Mouse (Mus musculus) yolk sac, embryonic 10.5 days (tissue): ENCODE measurements at regions not wholly inside any gene's neighbourhood (a gene's known extent, or its start where the extent isn't known, plus 50 kb on each side); places are given as distances from the start of the nearest gene placed in this dataset.

Experiments used
- DNase-seq: peaks from one replicate; pipeline ENCODE4 v3.0.0-alpha.2; 2017; ENCODE audit warnings: low spot score

DNA sequence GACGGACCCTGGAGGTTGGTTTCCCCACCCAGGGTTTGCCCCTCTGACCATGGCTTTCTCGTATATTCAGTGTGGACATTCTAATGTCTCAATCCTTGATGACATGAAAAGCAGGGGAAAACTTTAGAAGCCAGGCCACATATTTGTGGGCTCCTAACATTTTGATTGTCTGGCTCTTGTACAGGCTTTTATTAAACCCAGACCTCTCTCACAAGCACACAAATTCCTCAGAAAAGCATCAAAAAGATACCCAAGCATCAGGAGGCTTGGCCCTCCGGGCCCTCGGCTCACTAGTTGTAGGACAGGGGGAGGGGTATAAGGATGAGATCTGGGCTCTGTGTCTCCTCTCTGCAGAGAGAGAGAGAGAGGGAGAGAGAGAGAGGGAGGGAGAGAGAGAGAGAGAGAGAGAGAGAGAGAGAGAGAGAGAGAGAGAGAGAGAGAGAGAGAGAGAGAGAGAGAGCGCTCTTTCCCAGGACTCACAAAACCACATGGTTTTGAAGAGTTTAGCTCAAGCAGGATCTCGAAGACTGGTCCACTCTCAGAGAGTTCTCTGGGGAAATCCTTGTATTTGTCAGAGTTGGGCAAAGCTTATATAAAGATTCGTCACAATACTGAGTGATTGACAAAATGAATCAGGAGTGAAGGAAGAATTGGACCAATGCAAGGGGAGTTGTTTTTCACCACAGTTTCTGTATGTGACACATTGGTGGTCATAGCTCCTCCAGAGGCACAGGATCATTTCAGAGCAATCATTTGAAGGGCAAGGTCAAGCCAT is 167.2 kb upstream of the Cxcl12 start:
- no peak for DNase-seq

- no peak for DNase-seq
Observed at GRCm38 (mm10) chr6:117012621-117013020, 155.7 kb upstream of the Cxcl12 start.

GRCm38 (mm10) chr6:117015461-117015860 is 152.9 kb upstream of the Cxcl12 start:
- DNase-seq, result no peak

DNA sequence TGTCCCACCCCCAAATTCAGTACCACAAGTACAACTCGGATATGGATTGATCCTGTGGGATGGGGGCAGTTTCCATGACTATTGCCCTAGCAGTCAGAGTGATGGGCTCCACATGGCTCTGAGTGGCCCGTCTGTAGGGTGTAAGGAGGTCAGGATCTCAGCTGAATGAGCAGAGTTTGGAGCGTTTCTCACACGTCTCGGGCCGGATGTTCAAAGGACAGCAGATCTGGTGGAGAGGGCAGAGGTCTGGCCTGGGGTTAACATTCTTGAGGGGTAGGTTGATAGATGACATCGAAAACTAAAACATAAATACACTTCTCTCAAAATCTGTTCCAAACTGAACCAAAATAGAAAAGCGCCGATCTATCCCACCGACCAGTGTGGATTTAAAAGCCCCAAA is 146.5 kb upstream of the Cxcl12 start:
- peak; percentile 35 for DNase-seq

DNA sequence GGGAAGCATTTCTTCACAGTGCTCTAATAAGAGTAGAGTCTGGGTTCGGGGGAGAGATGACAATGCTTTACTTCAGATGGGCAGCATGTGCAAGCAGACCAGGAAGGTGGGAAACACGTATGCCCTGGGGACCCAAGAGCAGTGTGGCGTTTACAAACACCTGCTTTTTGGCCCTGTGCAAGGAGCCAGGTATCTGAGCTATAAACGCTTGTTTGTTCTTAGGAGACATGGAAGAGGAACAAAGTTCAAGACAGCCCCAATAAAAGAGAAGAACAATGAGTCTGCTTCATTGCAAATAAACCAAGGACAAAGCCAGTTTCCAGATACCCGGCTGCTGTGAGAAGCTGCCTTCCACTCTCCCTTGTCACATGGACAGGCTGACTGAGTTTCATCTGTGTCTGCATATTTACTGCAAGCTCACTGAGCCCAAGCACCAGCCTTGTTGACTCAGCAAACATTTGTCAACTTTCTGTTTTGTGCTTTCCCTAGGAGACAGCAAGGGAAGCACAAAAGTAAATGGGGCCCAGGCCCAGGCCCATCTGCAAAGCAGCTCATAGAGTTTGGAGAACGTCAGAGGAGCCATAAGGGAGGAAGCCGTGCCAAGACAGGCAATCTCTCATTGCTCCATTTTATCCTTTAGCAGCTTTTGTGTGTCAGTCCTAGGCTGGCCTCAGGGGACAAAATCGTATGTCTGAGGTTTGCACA is 136.1 kb upstream of the Cxcl12 start:
- DNase-seq, result no peak

DNA sequence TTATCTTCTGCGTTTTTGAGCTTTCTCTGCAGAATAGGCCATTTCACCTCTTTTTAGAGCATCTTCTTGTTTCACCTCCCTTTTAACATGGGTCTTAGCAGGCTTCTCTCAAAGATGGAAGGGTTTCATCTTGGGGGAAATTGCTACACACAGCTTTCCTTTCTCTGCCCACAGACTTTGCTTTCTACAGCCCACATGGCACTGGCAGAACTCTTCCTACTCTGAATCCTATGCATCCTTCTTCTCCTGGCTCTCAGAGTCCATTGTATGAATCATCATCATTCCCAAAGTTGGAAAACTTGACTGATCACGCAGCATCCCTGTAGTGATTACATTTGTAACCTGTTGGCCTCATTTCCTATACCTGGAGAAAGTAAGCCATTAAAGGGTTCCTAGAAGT is 124.6 kb upstream of the Cxcl12 start:
- DNase-seq, result no peak

GRCm38 (mm10) chr6:117049459-117050010 is 118.8 kb upstream of the Cxcl12 start:
- DNase-seq, result no peak

- DNase-seq, result no peak
Observed at GRCm38 (mm10) chr6:117060688-117061087, 107.6 kb upstream of the Cxcl12 start.

DNA sequence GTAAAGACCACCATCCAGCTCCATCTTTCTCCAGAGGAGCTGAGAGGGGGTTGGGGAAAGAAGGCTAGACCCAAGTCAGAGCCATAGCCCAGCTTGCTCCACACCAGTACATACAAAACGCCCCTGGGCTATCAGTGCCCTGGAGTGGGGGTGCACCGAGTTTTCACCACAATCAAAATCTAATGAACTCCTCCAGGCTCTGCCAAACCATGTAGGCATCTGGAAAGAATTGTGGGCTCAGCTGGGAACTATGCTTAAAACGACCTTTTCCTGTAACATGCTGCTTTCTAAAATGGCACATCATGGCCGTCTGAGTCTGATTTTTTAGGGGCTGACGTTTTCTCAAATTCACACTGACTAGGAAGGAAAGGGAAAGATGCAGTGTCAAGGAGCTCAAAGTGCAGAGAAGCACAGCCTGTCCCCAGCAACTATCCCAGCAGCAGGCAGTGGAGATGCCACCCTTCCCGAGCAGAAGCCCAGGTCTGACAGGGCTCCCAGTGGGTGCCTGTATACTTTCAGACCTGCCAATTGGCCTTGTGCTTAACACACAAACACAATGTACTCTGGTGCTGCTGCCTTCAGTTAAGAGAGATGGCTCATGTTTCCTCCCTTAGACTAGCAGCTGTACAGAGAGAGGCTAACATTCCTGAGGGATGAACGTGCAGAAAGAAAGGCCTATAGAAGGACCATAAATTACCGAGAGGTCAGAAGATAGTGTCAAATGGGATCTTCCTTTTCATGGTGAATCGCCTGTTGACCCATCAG is 100.6 kb upstream of the Cxcl12 start:
- peak; percentile 6 for DNase-seq

GRCm38 (mm10) chr6:117071311-117071710 is 97.0 kb upstream of the Cxcl12 start:
- DNase-seq, result no peak

GRCm38 (mm10) chr6:117071857-117072256 is 96.5 kb upstream of the Cxcl12 start:
- no peak for DNase-seq

DNA sequence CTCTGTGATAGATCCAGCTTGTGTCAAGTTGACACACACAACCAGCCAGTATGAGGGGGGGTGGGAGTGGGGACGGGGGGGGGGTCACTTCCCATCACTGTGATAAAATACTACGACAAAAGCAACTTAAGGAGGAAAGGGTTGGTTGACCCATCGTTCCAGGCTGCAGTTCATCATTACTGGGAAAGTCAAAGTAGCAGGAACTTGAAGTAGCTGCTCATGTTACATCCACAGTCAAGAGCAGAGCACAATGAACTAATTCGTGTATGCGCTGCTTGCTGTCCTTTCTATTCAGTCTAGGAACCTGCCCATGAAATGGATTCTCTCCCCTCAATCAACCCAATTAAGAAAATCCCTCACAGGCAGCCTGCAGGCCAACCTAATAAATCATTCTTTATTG is 88.8 kb upstream of the Cxcl12 start:
- DNase-seq, result no peak

GRCm38 (mm10) chr6:117080973-117081372 is 87.4 kb upstream of the Cxcl12 start:
- DNase-seq, result no peak

DNA sequence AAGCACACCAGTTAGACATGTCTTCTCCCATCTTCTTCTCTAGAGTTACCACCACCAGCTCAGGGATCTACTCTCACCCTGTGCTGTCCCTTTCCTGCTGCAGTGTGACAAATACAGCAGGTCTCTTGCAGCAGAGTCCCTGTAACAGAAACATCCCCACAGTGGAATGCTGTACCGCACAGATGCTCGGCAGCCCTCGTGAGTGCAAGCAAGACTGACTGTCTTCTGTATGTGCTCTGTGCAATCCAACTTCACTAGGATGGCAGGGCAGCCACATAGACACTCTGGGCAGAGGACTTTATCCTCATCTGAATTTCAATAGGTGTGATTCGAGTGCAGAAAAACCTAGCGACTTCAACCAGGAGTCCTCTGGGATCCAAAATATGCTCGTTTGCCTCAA is 84.1 kb upstream of the Cxcl12 start:
- DNase-seq, result no peak

DNA sequence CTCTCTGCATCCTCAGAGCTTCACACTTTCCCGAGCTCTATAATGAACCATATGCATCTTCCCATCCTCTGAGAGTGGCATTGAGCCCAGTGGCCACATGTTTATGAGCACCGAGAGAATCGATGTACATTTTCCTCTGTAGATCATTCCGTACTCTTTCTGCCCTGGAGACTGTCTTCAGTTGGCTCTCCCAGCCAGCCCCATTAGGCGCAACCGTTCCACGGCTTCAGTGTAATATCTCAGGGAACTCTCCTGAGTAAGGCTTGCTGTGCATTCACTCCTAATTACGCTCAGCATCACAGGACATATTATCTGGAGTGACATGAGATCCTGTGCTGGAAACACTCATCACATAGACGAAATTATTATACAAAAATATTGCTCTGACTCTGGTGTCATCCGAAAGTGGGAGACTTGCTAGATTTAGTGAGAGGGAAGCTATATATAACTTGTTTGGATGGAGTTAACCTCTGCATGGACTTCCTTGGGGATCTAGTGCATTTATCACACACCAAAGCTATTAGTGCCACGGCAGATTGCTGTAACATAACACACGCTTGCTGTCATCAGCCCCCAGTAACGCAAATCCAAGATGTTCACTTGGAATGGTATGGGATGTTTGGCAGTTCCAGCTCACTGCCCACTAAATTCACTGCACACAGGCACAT is 83.4 kb upstream of the Cxcl12 start:
- DNase-seq, result no peak

DNA sequence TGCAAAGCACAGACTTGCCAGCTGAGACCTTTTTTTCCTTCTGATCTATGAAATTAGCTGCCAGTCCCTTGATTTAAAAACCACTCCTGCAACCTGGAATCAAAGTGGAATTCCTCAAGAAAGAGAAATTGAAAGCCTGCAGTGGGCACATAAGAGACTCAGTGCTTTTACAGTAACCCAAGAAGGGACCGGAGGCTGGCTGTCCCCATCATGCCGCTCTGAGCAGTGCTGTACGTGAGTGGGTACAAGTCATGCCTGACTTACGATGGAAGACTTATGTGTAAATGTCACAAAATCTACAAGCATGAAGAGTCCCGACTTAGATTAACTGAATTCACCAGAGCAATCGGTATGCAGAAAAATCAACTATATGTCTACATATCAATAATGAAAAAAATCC is 73.6 kb upstream of the Cxcl12 start:
- DNase-seq, result no peak

DNA sequence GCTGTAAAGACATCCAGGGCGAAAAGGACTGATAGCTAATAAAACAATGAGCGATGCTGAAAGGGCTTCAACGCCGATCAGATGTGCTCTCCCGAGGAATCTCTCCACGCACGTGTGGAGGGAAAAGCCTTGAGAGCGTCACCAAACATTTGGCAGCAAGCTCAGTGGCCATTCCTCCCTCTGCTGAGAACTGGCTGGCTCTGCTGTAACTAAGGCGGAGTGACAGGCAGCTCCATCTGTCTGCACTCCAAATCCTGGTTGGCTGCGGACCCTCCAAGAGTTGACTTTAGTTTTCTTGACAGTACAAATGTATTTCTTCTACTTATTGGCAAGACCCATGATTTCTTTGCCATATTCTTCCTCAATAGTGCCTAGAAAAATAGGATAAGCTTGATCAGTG is 68.5 kb upstream of the Cxcl12 start:
- DNase-seq, result no peak

- DNase-seq, result no peak
Observed at GRCm38 (mm10) chr6:117102693-117103092, 65.6 kb upstream of the Cxcl12 start.

GRCm38 (mm10) chr6:117104047-117104446 is 64.3 kb upstream of the Cxcl12 start:
- DNase-seq, result no peak

- DNase-seq, result no peak
Observed at GRCm38 (mm10) chr6:117104463-117104862, 63.9 kb upstream of the Cxcl12 start.

GRCm38 (mm10) chr6:117105182-117105589 is 63.1 kb upstream of the Cxcl12 start:
- DNase-seq, result no peak

DNA sequence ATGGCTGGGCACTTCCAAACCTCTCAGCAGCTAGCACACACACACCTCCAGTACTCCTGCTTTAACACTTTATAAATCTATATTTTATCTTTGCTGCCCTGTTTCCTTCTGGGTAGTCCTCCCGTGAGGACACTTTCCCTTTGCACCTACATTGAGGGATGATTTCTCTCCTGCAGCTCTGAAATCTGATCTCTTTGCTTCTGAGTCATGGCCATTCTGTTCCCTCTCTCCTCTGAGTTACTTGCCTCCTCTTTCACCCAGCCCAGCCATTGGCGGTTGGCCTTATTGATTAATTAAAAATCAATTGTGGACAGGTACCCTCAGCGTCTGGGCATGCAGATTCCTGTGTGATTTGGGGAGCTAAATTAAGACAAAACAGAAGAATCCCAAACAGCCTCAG is 58.0 kb upstream of the Cxcl12 start:
- DNase-seq, result no peak
